Mouse (Mus musculus) heart, embryonic 16.5 days (tissue): Measurements from ENCODE around the gene Teddm2. TPM values are rescaled to one million over a fixed set of nuclear protein-coding genes. Genes with fewer than 3 reads are reported as not detected.

Experiments
- ATAC-seq: fragments of 200-750 bp; cut with Nextera tagmentation; replicated peaks from 2 replicates; pipeline ENCODE4 v1.8.0; 2017; ENCODE audit warnings: moderate number of reproducible peaks; ENCODE audit not compliant: insufficient read depth, low FRiP score; ENCODE audit errors: extremely low read depth
- H3K27ac ChIP-seq: fragments of 300-500 bp; sonication (generic); 2 replicates; pipeline ENCODE4 v1.5.1; 2014; ENCODE audit warnings: mild to moderate bottlenecking, low read length, control low read depth, moderate library complexity
- H3K27me3 ChIP-seq: fragments of 300-500 bp; sonication (generic); 2 replicates; pipeline ENCODE4 v1.6.1; 2014; ENCODE audit warnings: low read length, mixed read lengths; ENCODE audit not compliant: control insufficient read depth, insufficient read depth
- H3K36me3 ChIP-seq: fragments of 300-500 bp; sonication (generic); 2 replicates; pipeline ENCODE4 v1.6.1; 2014; ENCODE audit not compliant: control insufficient read depth, insufficient read depth
- H3K4me1 ChIP-seq: fragments of 300-500 bp; sonication (generic); 2 replicates; pipeline ENCODE4 v1.6.1; 2014; ENCODE audit warnings: low read length, mixed read lengths; ENCODE audit not compliant: control insufficient read depth, insufficient read depth
- H3K4me2 ChIP-seq: fragments of 300-500 bp; sonication (generic); 2 replicates; pipeline ENCODE4 v1.6.1; 2014; ENCODE audit warnings: low read depth, mild to moderate bottlenecking, control low read depth, low read length
- H3K4me3 ChIP-seq: fragments of 300-500 bp; sonication (generic); 2 replicates; pipeline ENCODE4 v1.5.1; 2014; ENCODE audit warnings: mild to moderate bottlenecking, control low read depth, low read length
- H3K9ac ChIP-seq: fragments of 300-500 bp; sonication (generic); 2 replicates; pipeline ENCODE4 v1.6.1; 2014; ENCODE audit warnings: low read length, control low read depth
- H3K9me3 ChIP-seq: fragments of 300-500 bp; sonication (generic); replicated peaks from 2 replicates; pipeline ENCODE4 v1.6.1; 2016; ENCODE audit warnings: low read length; ENCODE audit not compliant: control insufficient read depth
- WGBS: fragments of 180-500 bp; shearing (Covaris S2); extraction: QIAGEN DNeasy Blood & Tissue Kit; methylation state at CpG from one replicate; pipeline ENCODE4 v1.1.7; 2014; 5-methylcytosine and 5-hydroxymethylcytosine counted together
- polyA plus RNA-seq: library from polyadenylated mRNA; unstranded; fragments of >200 nt; fragmentation: Nextera tagmentation; extraction: Ambion mirVana; gene quantifications from 2 replicates; pipeline ENCODE4 v1.2.1, GENCODE M21; 2015

Gene Teddm2
- 0.33 and 0.35 TPM in 2 replicates for polyA plus RNA-seq

DNA sequence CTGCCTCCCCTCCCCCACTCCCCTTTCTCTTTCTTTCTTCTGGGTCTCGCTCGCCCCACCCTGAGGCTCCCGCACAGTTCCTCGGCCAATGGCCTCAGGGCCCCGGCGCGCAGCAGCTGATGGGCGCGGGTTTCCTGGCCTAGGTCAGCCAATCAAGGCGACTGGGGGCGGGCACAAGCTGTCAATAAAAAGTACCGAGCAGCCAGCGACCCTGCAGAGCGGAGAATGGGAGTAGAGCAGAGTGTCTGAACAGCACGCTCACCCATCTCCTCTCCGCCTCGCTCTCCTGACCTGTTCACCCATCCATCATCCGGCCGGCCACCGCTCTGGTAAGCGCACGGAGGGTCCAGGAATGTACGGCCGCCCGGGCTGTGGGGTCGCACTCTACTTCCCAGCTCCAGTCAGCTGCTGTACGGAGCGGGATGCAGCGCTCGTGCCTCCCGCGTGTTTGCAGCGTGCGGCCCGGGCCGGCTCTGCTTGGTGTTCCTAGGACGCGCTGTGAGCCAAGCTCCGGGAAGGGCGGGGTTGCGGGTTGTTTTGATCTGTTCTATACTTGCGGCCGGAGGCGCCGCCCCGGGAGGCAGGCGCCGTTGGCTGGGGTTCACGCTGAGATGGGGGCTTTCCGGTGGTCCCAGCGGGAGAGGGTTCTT lies at the start of gene Teddm2, which contains the start of gene Glul:
Teddm2 (minus strand) TSS at position 498 of the 650 bp plus-strand sequence.
Glul (plus strand) TSS at position 214 of the 650 bp plus-strand sequence.
- Histone ChIP-seq H3K36me3 (peaks cover 15% of the 10 kb centered on the region; the same call in 1 of the 2 replicates), H3K9ac (peak within 1 kb of the TSS; percentile 81), H3K9me3 (no peaks in the 10 kb centered on the region), H3K27ac (peak within 1 kb of the TSS; percentile 96), H3K4me1 (peaks cover 13% of the 10 kb centered on the region), H3K4me3 (peak within 1 kb of the TSS; percentile 88), H3K4me2 (peak within 1 kb of the TSS; percentile 82), H3K27me3 (no peaks in the 10 kb centered on the region)
- under 1% methylated on average over 51 of the region's 51 CpGs for WGBS
- ATAC-seq = peak; percentile 97

GRCm38 (mm10) chr1:153947837-153948236 lies 47.8 kb upstream of the Teddm2 start:
- Histone ChIP-seq H3K4me1 (no peaks in the 10 kb centered on the region), H3K36me3 (no peaks in the 10 kb centered on the region), H3K27me3 (no peaks in the 10 kb centered on the region), H3K4me2 (no peak overlapping the region), H3K9ac (no peak overlapping the region), H3K9me3 (no peaks in the 10 kb centered on the region), H3K4me3 (no peak overlapping the region), H3K27ac (no peak overlapping the region)
- ATAC-seq = no peak
- 89% methylated on average over 6 of the region's 6 CpGs for WGBS

- H3K36me3 ChIP-seq = no peaks in the 10 kb centered on the region
- no peak overlapping the region for H3K4me2 ChIP-seq
- no peak overlapping the region for H3K4me3 ChIP-seq
- H3K9me3 ChIP-seq = no peaks in the 10 kb centered on the region
- H3K27ac ChIP-seq = no peak overlapping the region
- WGBS = 52% methylated on average over 7 of the region's 7 CpGs
- no peaks in the 10 kb centered on the region for H3K27me3 ChIP-seq
- ATAC-seq = no peak
- H3K4me1 ChIP-seq = no peaks in the 10 kb centered on the region
- no peak overlapping the region for H3K9ac ChIP-seq
These were observed 46.9 kb upstream of the Teddm2 start for GRCm38 (mm10) chr1:153946971-153947370.

DNA sequence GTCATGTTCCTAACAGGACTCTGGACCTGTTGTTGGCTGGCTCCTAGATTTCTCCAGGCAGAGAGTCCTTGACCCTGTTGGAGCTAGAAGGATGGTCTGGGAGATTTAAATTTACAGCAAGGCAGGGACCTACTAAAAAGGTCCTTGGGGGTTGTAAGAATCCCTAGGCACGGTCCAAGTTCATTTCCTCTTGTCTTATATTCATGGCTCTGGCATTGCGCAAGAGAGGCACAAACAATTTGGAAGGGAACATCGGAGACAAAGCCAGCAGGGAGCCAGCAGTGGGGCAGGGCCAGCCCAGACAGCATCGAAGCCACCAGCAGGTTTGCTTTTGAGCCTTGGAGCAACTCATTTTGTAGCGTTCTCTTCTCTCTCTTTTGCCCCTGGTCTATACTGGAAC lies 45.2 kb upstream of the Teddm2 start:
- H3K27ac ChIP-seq = no peak overlapping the region
- ATAC-seq = no peak
- 78% methylated on average over 5 of the region's 5 CpGs for WGBS

GRCm38 (mm10) chr1:153940986-153941385 lies 41.0 kb upstream of the Teddm2 start:
- Histone ChIP-seq H3K4me1 (no peaks in the 10 kb centered on the region), H3K4me2 (no peak overlapping the region), H3K27ac (no peak overlapping the region), H3K9ac (no peak overlapping the region), H3K36me3 (no peaks in the 10 kb centered on the region), H3K27me3 (no peaks in the 10 kb centered on the region), H3K4me3 (no peak overlapping the region), H3K9me3 (no peaks in the 10 kb centered on the region)
- no peak for ATAC-seq
- 86% methylated on average over 2 of the region's 2 CpGs for WGBS

More for the DNA sequence above, 45.2 kb upstream of the Teddm2 start:
- Histone ChIP-seq H3K9me3 (no peaks in the 10 kb centered on the region), H3K4me2 (no peak overlapping the region), H3K9ac (no peak overlapping the region), H3K4me3 (no peak overlapping the region), H3K4me1 (no peaks in the 10 kb centered on the region), H3K36me3 (no peaks in the 10 kb centered on the region), H3K27me3 (no peaks in the 10 kb centered on the region)

DNA sequence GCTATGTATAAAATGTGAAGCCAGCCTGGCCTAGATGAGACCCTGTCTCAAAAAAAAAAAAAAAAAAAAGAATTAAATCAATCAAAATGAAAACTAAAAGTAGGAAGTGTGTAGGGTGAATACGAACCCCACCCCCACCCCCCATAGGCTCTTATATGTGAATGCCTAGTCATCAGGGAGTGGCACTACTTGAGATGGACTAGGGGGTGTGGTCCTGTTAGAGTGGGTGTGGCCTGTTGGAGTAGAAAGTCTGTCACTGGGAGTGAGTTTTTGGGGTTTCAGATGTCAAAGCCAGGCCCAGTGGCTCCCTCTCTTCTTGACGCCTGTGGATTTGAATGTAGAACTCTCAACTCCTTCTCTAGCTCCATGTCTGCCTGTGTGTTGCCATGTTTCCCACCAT lies 37.0 kb upstream of the Teddm2 start:
- WGBS = 96% methylated on average over 2 of the region's 2 CpGs
- H3K27me3 ChIP-seq = no peaks in the 10 kb centered on the region
- H3K27ac ChIP-seq = no peak overlapping the region
- ATAC-seq = no peak
- no peaks in the 10 kb centered on the region for H3K9me3 ChIP-seq
- H3K9ac ChIP-seq = no peak overlapping the region
- no peak overlapping the region for H3K4me2 ChIP-seq
- H3K36me3 ChIP-seq = no peaks in the 10 kb centered on the region
- H3K4me1 ChIP-seq = no peaks in the 10 kb centered on the region
- no peak overlapping the region for H3K4me3 ChIP-seq

- Histone ChIP-seq H3K9me3 (no peaks in the 10 kb centered on the region), H3K27ac (no peak overlapping the region), H3K27me3 (no peaks in the 10 kb centered on the region), H3K4me2 (no peak overlapping the region), H3K4me3 (no peak overlapping the region), H3K9ac (no peak overlapping the region), H3K36me3 (no peaks in the 10 kb centered on the region), H3K4me1 (no peaks in the 10 kb centered on the region)
- no peak for ATAC-seq
- WGBS = 76% methylated on average over 12 of the region's 12 CpGs
These were observed 35.9 kb upstream of the Teddm2 start for GRCm38 (mm10) chr1:153935844-153936380.

GRCm38 (mm10) chr1:153933772-153934171 lies 33.7 kb upstream of the Teddm2 start:
- Histone ChIP-seq H3K9me3 (no peaks in the 10 kb centered on the region), H3K27me3 (no peaks in the 10 kb centered on the region), H3K4me1 (no peaks in the 10 kb centered on the region), H3K4me3 (no peak overlapping the region), H3K27ac (no peak overlapping the region), H3K9ac (no peak overlapping the region), H3K36me3 (no peaks in the 10 kb centered on the region), H3K4me2 (no peak overlapping the region)
- WGBS = 63% methylated on average over 1 of the region's 1 CpGs
- no peak for ATAC-seq

GRCm38 (mm10) chr1:153930431-153930830 lies 30.4 kb upstream of the Teddm2 start:
- no peak for ATAC-seq
- H3K4me3 ChIP-seq = no peak overlapping the region
- H3K27me3 ChIP-seq = no peaks in the 10 kb centered on the region
- no peaks in the 10 kb centered on the region for H3K9me3 ChIP-seq
- H3K36me3 ChIP-seq = no peaks in the 10 kb centered on the region
- no peaks in the 10 kb centered on the region for H3K4me1 ChIP-seq
- WGBS = 80% methylated on average over 2 of the region's 2 CpGs
- no peak overlapping the region for H3K9ac ChIP-seq
- no peak overlapping the region for H3K4me2 ChIP-seq
- no peak overlapping the region for H3K27ac ChIP-seq
